In the genomic region with DNA sequence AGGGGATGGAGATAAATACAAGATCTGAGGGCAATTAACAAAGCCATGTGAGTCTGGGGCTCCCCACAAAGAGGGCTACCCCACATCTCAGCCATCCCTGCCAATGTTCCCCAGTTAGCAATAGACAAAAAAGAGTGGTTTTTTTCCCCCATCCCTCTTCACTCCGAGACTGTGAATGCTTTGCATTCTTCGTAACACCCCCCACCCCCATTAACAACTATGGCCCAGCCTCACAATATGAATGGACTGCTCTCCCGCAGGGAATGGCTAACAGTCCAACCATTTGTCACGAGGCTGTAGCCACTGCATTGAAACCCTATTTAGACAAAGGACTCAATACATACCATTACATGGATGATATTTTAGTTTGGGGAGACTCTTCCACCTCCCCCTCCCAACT, we compare ENCODE assay signal across 21 mouse cellular contexts.
DNase-seq lines count a peak whose midpoint lies in the region; ATAC-seq and TF ChIP-seq lines count a peak whose summit lies in the region.
"Had no signal": no experiment of that assay in that cellular context is flagged by ENCODE, and none has a peak within 500 bp of the region (broad histone marks: within the 10 kb centered on the region; RNA-seq: fewer than 3 reads in every experiment).

No protein-coding gene starts in this region.

- no peak overlapping the region for H3K4me2 ChIP-seq in forebrain, embryonic 16.5 days (ENCODE audit: low read length)
- no peak overlapping the region for H3K4me2 ChIP-seq in forebrain, postnatal 0 days (ENCODE audit: low read depth)
- no peak overlapping the region for H3K4me2 ChIP-seq in neural tube, embryonic 11.5 days (ENCODE audit: low read depth)
- no peak overlapping the region for H3K4me2 ChIP-seq in neural tube, embryonic 14.5 days (ENCODE audit: low read depth, low read length)
- H3K4me2 ChIP-seq: heart, embryonic 15.5 days had no signal

- no peak for TF ChIP-seq POLR2A in kidney, adult 2 months (IDR thresholded peaks at IDR 0.05; ENCODE audit: low read depth, low read length)

- TF ChIP-seq CTCF in forebrain, postnatal 0 days (IDR thresholded peaks at IDR 0.05; ENCODE audit: low read depth), result no peak
- TF ChIP-seq CTCF in kidney, adult 2 months (conservative IDR thresholded peaks at IDR 0.05; ENCODE audit: insufficient read depth, insufficient read length, low read depth, low read length), result no peak

- ATAC-seq in forebrain, embryonic 16.5 days, result 0 out of 2 replicates have a peak, but pooled peaks have one; percentile 8
- no peak for ATAC-seq in forebrain, postnatal 0 days
- ATAC-seq in neural tube, embryonic 11.5 days (ENCODE audit: insufficient read depth, low FRiP score, low TSS enrichment), result peak; percentile 77
- peak; percentile 44; the same call in 1 of the 2 replicates for ATAC-seq in neural tube, embryonic 14.5 days (ENCODE audit: low read depth)
- ATAC-seq: lung, postnatal 0 days; Patski had no signal

- no peak overlapping the region for H3K4me3 ChIP-seq in forebrain, embryonic 16.5 days (replicated peaks; ENCODE audit: low read length)
- no peak overlapping the region for H3K4me3 ChIP-seq in forebrain, postnatal 0 days (ENCODE audit: low read depth, low read length)
- no peak overlapping the region for H3K4me3 ChIP-seq in neural tube, embryonic 11.5 days (ENCODE audit: low read depth, low read length)
- H3K4me3 ChIP-seq in neural tube, embryonic 14.5 days (ENCODE audit: low read depth, low read length), result no peak overlapping the region
- no peak overlapping the region for H3K4me3 ChIP-seq in kidney, adult 2 months (ENCODE audit: insufficient read depth, low read depth, low read length)
- H3K4me3 ChIP-seq: heart, embryonic 15.5 days; limb, embryonic 10.5 days had no signal

- 19% methylated on average over 4 of the region's 4 CpGs for WGBS in forebrain, embryonic 16.5 days
- WGBS in forebrain, postnatal 0 days, result 18% methylated on average over 4 of the region's 4 CpGs
- WGBS in neural tube, embryonic 11.5 days, result 15% methylated on average over 4 of the region's 4 CpGs
- 9% methylated on average over 4 of the region's 4 CpGs for WGBS in neural tube, embryonic 14.5 days
- WGBS in kidney, adult 2 months, result 65% methylated on average over 4 of the region's 4 CpGs

- H3K27me3 ChIP-seq in forebrain, embryonic 16.5 days (replicated peaks; ENCODE audit: control insufficient read depth, insufficient read depth, low read length), result no peaks in the 10 kb centered on the region
- no peaks in the 10 kb centered on the region for H3K27me3 ChIP-seq in forebrain, postnatal 0 days (ENCODE audit: insufficient read depth, low read length)
- no peaks in the 10 kb centered on the region for H3K27me3 ChIP-seq in neural tube, embryonic 11.5 days (ENCODE audit: control insufficient read depth, insufficient read depth, low read length)
- no peaks in the 10 kb centered on the region for H3K27me3 ChIP-seq in neural tube, embryonic 14.5 days (ENCODE audit: control insufficient read depth, insufficient read depth, low read length)
- no peaks in the 10 kb centered on the region for H3K27me3 ChIP-seq in kidney, adult 2 months (replicated peaks; ENCODE audit: control insufficient read depth, insufficient read depth, low read length)
- H3K27me3 ChIP-seq: heart, embryonic 15.5 days; Patski had no signal

- H3K36me3 ChIP-seq in forebrain, embryonic 16.5 days (ENCODE audit: control insufficient read depth, insufficient read depth), result no peaks in the 10 kb centered on the region
- no peaks in the 10 kb centered on the region for H3K36me3 ChIP-seq in forebrain, postnatal 0 days (ENCODE audit: insufficient read depth)
- H3K36me3 ChIP-seq in neural tube, embryonic 11.5 days (ENCODE audit: control insufficient read depth, insufficient read depth, low read length), result no peaks in the 10 kb centered on the region
- H3K36me3 ChIP-seq in neural tube, embryonic 14.5 days (ENCODE audit: control insufficient read depth, insufficient read depth, low read length), result no peaks in the 10 kb centered on the region
- H3K36me3 ChIP-seq in kidney, adult 2 months (ENCODE audit: control insufficient read depth, insufficient read depth, low read length), result no peaks in the 10 kb centered on the region
- H3K36me3 ChIP-seq: heart, embryonic 15.5 days; limb, embryonic 10.5 days had no signal

- no peaks in the 10 kb centered on the region; the same call in 1 of the 2 replicates for H3K4me1 ChIP-seq in forebrain, embryonic 16.5 days (replicated peaks; ENCODE audit: control insufficient read depth, insufficient read depth, low read length)
- no peaks in the 10 kb centered on the region for H3K4me1 ChIP-seq in forebrain, postnatal 0 days (ENCODE audit: insufficient read depth)
- no peaks in the 10 kb centered on the region for H3K4me1 ChIP-seq in neural tube, embryonic 11.5 days (ENCODE audit: control insufficient read depth, insufficient read depth, low read length)
- 0 out of 2 replicates have a peak, but pooled peaks cover 2% of the 10 kb centered on the region for H3K4me1 ChIP-seq in neural tube, embryonic 14.5 days (ENCODE audit: control insufficient read depth, insufficient read depth, low read length)
- no peaks in the 10 kb centered on the region for H3K4me1 ChIP-seq in kidney, adult 2 months (ENCODE audit: control insufficient read depth, insufficient read depth, low read length)
- H3K4me1 ChIP-seq: heart, embryonic 15.5 days; limb, embryonic 10.5 days had no signal

- no peak for DNase-seq in forebrain, postnatal 0 days
- DNase-seq in neural tube, embryonic 11.5 days (ENCODE audit: low spot score), result peak; percentile 61
- no peak for DNase-seq in neural tube, embryonic 10.5 days (ENCODE audit: extremely low spot score, low spot score)
- DNase-seq in embryo, embryonic 9.5 days (ENCODE audit: extremely low spot score), result peak; percentile 9
- DNase-seq in lung, postnatal 4 days, result no peak
- no peak for DNase-seq in kidney, adult 2 months
- DNase-seq: adrenal gland, postnatal 36 days; cerebellum, adult 11 months; cerebellum, postnatal 10 days; heart, postnatal 36 days; kidney, adult 8-10 months; kidney, postnatal 10 days; liver; thymus, adult 18-20 months; thymus, postnatal 36 days had no signal

- no peak overlapping the region for H3K9ac ChIP-seq in forebrain, embryonic 16.5 days (replicated peaks; ENCODE audit: low read depth, low read length)
- no peak overlapping the region for H3K9ac ChIP-seq in forebrain, postnatal 0 days
- H3K9ac ChIP-seq in neural tube, embryonic 11.5 days (ENCODE audit: low read length), result no peak overlapping the region
- no peak overlapping the region for H3K9ac ChIP-seq in neural tube, embryonic 14.5 days (replicated peaks; ENCODE audit: low read depth, low read length)
- H3K9ac ChIP-seq: heart, embryonic 15.5 days had no signal

- no peaks in the 10 kb centered on the region for H3K9me3 ChIP-seq in forebrain, embryonic 16.5 days (ENCODE audit: control insufficient read depth, low read length)
- H3K9me3 ChIP-seq in forebrain, postnatal 0 days (ENCODE audit: low read length), result no peaks in the 10 kb centered on the region
- no peaks in the 10 kb centered on the region for H3K9me3 ChIP-seq in neural tube, embryonic 11.5 days (ENCODE audit: control insufficient read depth, low read length)
- H3K9me3 ChIP-seq in neural tube, embryonic 14.5 days (ENCODE audit: control insufficient read depth, low read length), result no peaks in the 10 kb centered on the region
- H3K9me3 ChIP-seq: heart, embryonic 15.5 days; limb, embryonic 10.5 days had no signal

- no peak overlapping the region for H3K27ac ChIP-seq in forebrain, embryonic 16.5 days (ENCODE audit: low read length)
- no peak overlapping the region for H3K27ac ChIP-seq in forebrain, postnatal 0 days (ENCODE audit: low read depth, low read length)
- no peak overlapping the region for H3K27ac ChIP-seq in neural tube, embryonic 11.5 days (ENCODE audit: low read depth, low read length)
- no peak overlapping the region for H3K27ac ChIP-seq in neural tube, embryonic 14.5 days (ENCODE audit: low read depth, low read length)
- no peak overlapping the region for H3K27ac ChIP-seq in kidney, adult 2 months (ENCODE audit: insufficient read depth, low read depth, low read length)
- H3K27ac ChIP-seq: heart, embryonic 15.5 days; limb, embryonic 10.5 days had no signal

Comparison
In these comparisons a context has a peak if more than half of its experiments do, and no peak if none do; other contexts are left out.
1. DNase-seq: peak in neural tube, embryonic 11.5 days (single experiment) and embryo, embryonic 9.5 days (single experiment); none in forebrain, postnatal 0 days (single experiment), neural tube, embryonic 10.5 days (single experiment), lung, postnatal 4 days (0 of 2) and kidney, adult 2 months (single experiment).